Mouse (Mus musculus) G1E (cell line): ENCODE measurements around the gene Rgs9bp.

Experiments used
- CTCF ChIP-seq: IDR thresholded peaks from 2 replicates; pipeline ENCODE4 v1.5.1; 2012; ENCODE audit warnings: low read depth, low read length, inconsistent platforms, mixed read lengths
- GATA1 ChIP-seq: IDR thresholded peaks from 2 replicates; pipeline ENCODE4 v1.6.1; 2012; ENCODE audit warnings: borderline replicate concordance, low read length, inconsistent platforms, mixed read lengths
- GATA2 ChIP-seq: IDR thresholded peaks from 2 replicates; pipeline ENCODE4 v1.6.1; 2012; ENCODE audit warnings: low read depth, low read length, inconsistent platforms, borderline replicate concordance
- TAL1 ChIP-seq: conservative IDR thresholded peaks from 2 replicates; pipeline ENCODE4 v1.6.1; 2012; ENCODE audit warnings: low read depth, low read length, inconsistent platforms, mixed read lengths

- TF ChIP-seq CTCF (no peak), GATA2 (no peak), GATA1 (no peak), TAL1 (no peak)
Measured at GRCm38 (mm10) chr7:35584068-35584785, 1.2 kb downstream of the Rgs9bp start.
